Mouse (Mus musculus) hindbrain, embryonic 16.5 days (tissue): Measurements from ENCODE around the gene Ncf1. TPM values are rescaled to one million over a fixed set of nuclear protein-coding genes. Genes with fewer than 3 reads are reported as not detected.

Source experiments
- ATAC-seq: fragments of 200-750 bp; cut with Nextera tagmentation; 2 replicates; pipeline ENCODE4 v1.8.0; 2017; ENCODE audit warnings: moderate TSS enrichment, moderate library complexity
- H3K27ac ChIP-seq: fragments of 300-500 bp; sonication (generic); 2 replicates; pipeline ENCODE4 v1.5.1; 2014; ENCODE audit warnings: low read depth, mild to moderate bottlenecking, control low read depth, low read length, moderate library complexity
- H3K27me3 ChIP-seq: fragments of 300-500 bp; sonication (generic); replicated peaks from 2 replicates; pipeline ENCODE4 v1.6.1; 2014; ENCODE audit warnings: low read length; ENCODE audit not compliant: control insufficient read depth, insufficient read depth
- H3K36me3 ChIP-seq: fragments of 300-500 bp; sonication (generic); 2 replicates; pipeline ENCODE4 v1.6.1; 2014; ENCODE audit warnings: mild to moderate bottlenecking, low read length, moderate library complexity, mixed read lengths; ENCODE audit not compliant: control insufficient read depth, insufficient read depth
- H3K4me1 ChIP-seq: fragments of 300-500 bp; sonication (generic); 2 replicates; pipeline ENCODE4 v1.6.1; 2014; ENCODE audit warnings: low read depth, low read length; ENCODE audit not compliant: control insufficient read depth, insufficient read depth
- H3K4me2 ChIP-seq: fragments of 300-500 bp; sonication (generic); 2 replicates; pipeline ENCODE4 v1.6.1; 2014; ENCODE audit warnings: mild to moderate bottlenecking, low read length, control low read depth, moderate library complexity
- H3K4me3 ChIP-seq: fragments of 300-500 bp; sonication (generic); 2 replicates; pipeline ENCODE4 v1.5.1; 2014; ENCODE audit warnings: mild to moderate bottlenecking, low read length, control low read depth, moderate library complexity
- H3K9ac ChIP-seq: fragments of 300-500 bp; sonication (generic); 2 replicates; pipeline ENCODE4 v1.6.1; 2014; ENCODE audit warnings: low read depth, mild to moderate bottlenecking, control low read depth, low read length, moderate library complexity
- H3K9me3 ChIP-seq: fragments of 300-500 bp; sonication (generic); 2 replicates; pipeline ENCODE4 v1.6.1; 2014; ENCODE audit warnings: mild to moderate bottlenecking, low read length, moderate library complexity; ENCODE audit not compliant: control insufficient read depth
- WGBS: fragments of 180-500 bp; shearing (Covaris S2); extraction: QIAGEN DNeasy Blood & Tissue Kit; methylation state at CpG from one replicate; pipeline ENCODE4 v1.1.7; 2014; 5-methylcytosine and 5-hydroxymethylcytosine counted together
- polyA plus RNA-seq: library from polyadenylated mRNA; unstranded; fragments of >200 nt; fragmentation: Nextera tagmentation; extraction: Ambion mirVana; gene quantifications from 2 replicates; pipeline ENCODE4 v1.2.1, GENCODE M21; 2015

The Ncf1 gene
- polyA plus RNA-seq, 1 experiment from 2014 or later = 2.3 TPM

GRCm38 (mm10) chr5:134250601-134251000 is 21.2 kb upstream of the Ncf1 start:
- no peak overlapping the region for H3K9ac ChIP-seq
- no peak overlapping the region for H3K4me3 ChIP-seq
- ATAC-seq = no peak
- no peak overlapping the region for H3K27ac ChIP-seq
- peaks cover 65% of the 10 kb centered on the region for H3K36me3 ChIP-seq
- no peaks in the 10 kb centered on the region for H3K27me3 ChIP-seq
- H3K4me1 ChIP-seq = no peaks in the 10 kb centered on the region
- WGBS = 93% methylated on average over 3 of the region's 3 CpGs
- H3K4me2 ChIP-seq = no peak overlapping the region
- no peaks in the 10 kb centered on the region for H3K9me3 ChIP-seq

GRCm38 (mm10) chr5:134249245-134249649 is 19.8 kb upstream of the Ncf1 start:
- H3K4me3 ChIP-seq = no peak overlapping the region
- 84% methylated on average over 8 of the region's 8 CpGs for WGBS
- no peak overlapping the region for H3K4me2 ChIP-seq

GRCm38 (mm10) chr5:134248608-134249244 is 19.3 kb upstream of the Ncf1 start:
- Histone ChIP-seq H3K36me3 (peaks cover 76% of the 10 kb centered on the region), H3K27ac (peak overlapping the region; percentile 25)

More at GRCm38 (mm10) chr5:134249245-134249649, 19.8 kb upstream of the Ncf1 start:
- H3K27ac ChIP-seq = peak overlapping the region; percentile 32; the same call in 1 of the 2 replicates
- no peaks in the 10 kb centered on the region for H3K4me1 ChIP-seq
- no peak for ATAC-seq
- peaks cover 72% of the 10 kb centered on the region for H3K36me3 ChIP-seq
- no peak overlapping the region for H3K9ac ChIP-seq
- no peaks in the 10 kb centered on the region for H3K27me3 ChIP-seq
- H3K9me3 ChIP-seq = no peaks in the 10 kb centered on the region

GRCm38 (mm10) chr5:134246146-134246545 is 16.7 kb upstream of the Ncf1 start:
- no peak overlapping the region for H3K4me2 ChIP-seq
- no peak overlapping the region for H3K9ac ChIP-seq
- H3K4me3 ChIP-seq = no peak overlapping the region
- no peaks in the 10 kb centered on the region for H3K27me3 ChIP-seq
- ATAC-seq = no peak
- H3K9me3 ChIP-seq = no peaks in the 10 kb centered on the region
- H3K36me3 ChIP-seq = peaks cover 83% of the 10 kb centered on the region
- H3K4me1 ChIP-seq = no peaks in the 10 kb centered on the region
- 88% methylated on average over 5 of the region's 5 CpGs for WGBS
- H3K27ac ChIP-seq = no peak overlapping the region

More at GRCm38 (mm10) chr5:134248608-134249244, 19.3 kb upstream of the Ncf1 start:
- H3K4me3 ChIP-seq = no peak overlapping the region
- H3K27me3 ChIP-seq = no peaks in the 10 kb centered on the region
- peak; percentile 54; the same call in 1 of the 2 replicates for ATAC-seq
- H3K4me1 ChIP-seq = no peaks in the 10 kb centered on the region
- H3K4me2 ChIP-seq = no peak overlapping the region
- 89% methylated on average over 14 of the region's 14 CpGs for WGBS
- H3K9me3 ChIP-seq = no peaks in the 10 kb centered on the region
- H3K9ac ChIP-seq = no peak overlapping the region

- no peaks in the 10 kb centered on the region for H3K9me3 ChIP-seq
- 98% methylated on average over 5 of the region's 5 CpGs for WGBS
- no peak overlapping the region for H3K27ac ChIP-seq
- H3K4me1 ChIP-seq = no peaks in the 10 kb centered on the region
- H3K9ac ChIP-seq = no peak overlapping the region
- H3K4me3 ChIP-seq = no peak overlapping the region
- ATAC-seq = no peak
- H3K4me2 ChIP-seq = no peak overlapping the region
- no peaks in the 10 kb centered on the region for H3K27me3 ChIP-seq
- H3K36me3 ChIP-seq = peaks cover 88% of the 10 kb centered on the region
Measured at GRCm38 (mm10) chr5:134244890-134245289, 15.5 kb upstream of the Ncf1 start.

GRCm38 (mm10) chr5:134243661-134244436 is 14.4 kb upstream of the Ncf1 start:
- Histone ChIP-seq H3K9me3 (no peaks in the 10 kb centered on the region), H3K4me3 (no peak overlapping the region), H3K9ac (no peak overlapping the region), H3K4me2 (no peak overlapping the region), H3K27ac (no peak overlapping the region), H3K4me1 (no peaks in the 10 kb centered on the region), H3K36me3 (peaks cover 89% of the 10 kb centered on the region), H3K27me3 (no peaks in the 10 kb centered on the region)
- WGBS = 93% methylated on average over 26 of the region's 26 CpGs
- no peak for ATAC-seq

GRCm38 (mm10) chr5:134241831-134242230 is 12.4 kb upstream of the Ncf1 start:
- Histone ChIP-seq H3K4me3 (no peak overlapping the region), H3K4me2 (no peak overlapping the region), H3K9ac (no peak overlapping the region), H3K27me3 (no peaks in the 10 kb centered on the region), H3K27ac (no peak overlapping the region), H3K9me3 (no peaks in the 10 kb centered on the region), H3K36me3 (peaks cover 84% of the 10 kb centered on the region), H3K4me1 (no peaks in the 10 kb centered on the region)
- no peak for ATAC-seq
- 79% methylated on average over 5 of the region's 5 CpGs for WGBS

GRCm38 (mm10) chr5:134237936-134238760 is 8.7 kb upstream of the Ncf1 start:
- no peaks in the 10 kb centered on the region for H3K9me3 ChIP-seq
- H3K27ac ChIP-seq = peak overlapping the region; percentile 4; the same call in 1 of the 2 replicates
- peaks cover 60% of the 10 kb centered on the region for H3K36me3 ChIP-seq
- H3K9ac ChIP-seq = no peak overlapping the region
- peak; percentile 70 for ATAC-seq
- H3K4me3 ChIP-seq = no peak overlapping the region
- 48% methylated on average over 28 of the region's 28 CpGs for WGBS
- no peaks in the 10 kb centered on the region for H3K27me3 ChIP-seq
- no peaks in the 10 kb centered on the region for H3K4me1 ChIP-seq
- no peak overlapping the region for H3K4me2 ChIP-seq

GRCm38 (mm10) chr5:134237508-134237907 is 8.1 kb upstream of the Ncf1 start:
- no peak overlapping the region for H3K4me3 ChIP-seq
- 88% methylated on average over 11 of the region's 11 CpGs for WGBS
- no peaks in the 10 kb centered on the region for H3K9me3 ChIP-seq
- no peaks in the 10 kb centered on the region for H3K27me3 ChIP-seq
- H3K27ac ChIP-seq = no peak overlapping the region
- no peak overlapping the region for H3K9ac ChIP-seq
- no peak overlapping the region for H3K4me2 ChIP-seq
- H3K4me1 ChIP-seq = no peaks in the 10 kb centered on the region
- ATAC-seq = no peak
- H3K36me3 ChIP-seq = peaks cover 53% of the 10 kb centered on the region
